Mouse (Mus musculus) Patski (cell line): ENCODE measurements at regions not wholly inside any gene's neighbourhood (a gene's known extent, or its start where the extent isn't known, plus 50 kb on each side); places are given as distances from the start of the nearest gene placed in this dataset.

Experiments used
- ATAC-seq: fragments of 100-300 bp; one replicate; pipeline ENCODE4 v1.8.0; 2021
- CTCF ChIA-PET: fragments of 350-600 bp; sonication (Branson Sonifier 250); formaldehyde crosslinking; loops from one replicate; lab custom pipeline; 2022; ENCODE audit warnings: inconsistent platforms; lab: Charles Lee
- POLR2A ChIA-PET: fragments of 350-600 bp; sonication (Branson Sonifier 250); formaldehyde crosslinking; loops from one replicate; lab custom pipeline; 2022; ENCODE audit warnings: antibody characterized with exemption, inconsistent platforms; lab: Charles Lee
- DNase-seq: peaks from one replicate; pipeline ENCODE4 v3.0.0-alpha.2; 2011; ENCODE audit warnings: low read depth, low spot score
- H3K27me3 ChIP-seq: fragments of 371-371 bp; one replicate; pipeline ENCODE4 v1.5.1; 2021
- CTCF ChIP-seq: fragments of 100-300 bp; IDR thresholded peaks from one replicate; pipeline ENCODE4 v1.5.1; 2021
- in situ Hi-C: fragments of 300-500 bp; cut with MboI; formaldehyde crosslinking; loops from 3 replicates; pipeline ENCODE4 v1.11.1; 2018; ENCODE audit warnings: low pct_unique_long_range_greater_than_20kb, mixed read lengths

DNA sequence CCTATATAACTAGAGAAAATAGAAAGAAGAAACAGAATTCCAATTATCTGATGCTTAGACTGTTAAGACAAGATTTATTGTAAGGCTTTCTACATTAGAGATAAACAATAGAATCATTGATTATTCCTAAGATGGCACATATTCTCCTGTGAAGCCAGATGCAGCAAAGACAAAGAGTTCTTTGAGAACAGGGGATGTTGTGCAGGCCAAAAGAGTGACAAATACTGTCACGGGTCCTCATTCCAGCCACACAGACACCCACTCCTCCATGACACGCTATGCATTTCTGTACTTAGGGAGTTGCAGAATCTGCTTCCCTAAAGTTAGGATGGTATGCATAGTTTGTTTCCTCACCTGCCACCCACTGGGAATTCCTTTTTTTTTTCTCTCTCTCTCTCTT, 245.2 kb downstream of the Sv2b start:
- ATAC-seq (no peak), DNase-seq (no peak)
- CTCF ChIA-PET, result no interaction called here
- POLR2A ChIA-PET, result no interaction called here
- in situ Hi-C loops, result no loop called here
- H3K27me3 ChIP-seq, result peaks cover 4% of the 10 kb centered on the region
- TF ChIP-seq CTCF, result no peak

DNA sequence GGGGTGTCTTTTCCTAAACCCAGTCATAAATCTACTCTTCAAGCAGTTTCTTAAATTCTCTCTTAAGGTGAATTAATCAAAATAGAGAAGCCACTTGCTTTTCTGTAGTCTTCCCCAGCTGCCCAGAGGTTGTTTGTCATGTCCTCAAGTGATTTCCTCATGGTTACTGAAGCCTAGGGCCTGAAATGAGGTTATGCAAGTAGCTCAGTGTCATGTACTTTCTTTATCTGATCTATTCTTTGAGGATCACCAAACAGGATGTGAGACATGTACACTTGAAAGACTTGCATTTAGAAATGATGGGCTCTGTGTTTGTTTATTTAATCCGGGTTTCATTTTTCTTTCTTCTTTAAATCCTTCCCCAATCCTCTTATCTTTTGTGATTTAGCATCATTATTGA, 258.8 kb downstream of the Sv2b start:
- ChIA-PET CTCF (no interaction called here), POLR2A (no interaction called here)
- no peak for TF ChIP-seq CTCF
- no peaks in the 10 kb centered on the region for H3K27me3 ChIP-seq
- ATAC-seq, result no peak
- no peak for DNase-seq
- in situ Hi-C loops, result no loop called here

DNA sequence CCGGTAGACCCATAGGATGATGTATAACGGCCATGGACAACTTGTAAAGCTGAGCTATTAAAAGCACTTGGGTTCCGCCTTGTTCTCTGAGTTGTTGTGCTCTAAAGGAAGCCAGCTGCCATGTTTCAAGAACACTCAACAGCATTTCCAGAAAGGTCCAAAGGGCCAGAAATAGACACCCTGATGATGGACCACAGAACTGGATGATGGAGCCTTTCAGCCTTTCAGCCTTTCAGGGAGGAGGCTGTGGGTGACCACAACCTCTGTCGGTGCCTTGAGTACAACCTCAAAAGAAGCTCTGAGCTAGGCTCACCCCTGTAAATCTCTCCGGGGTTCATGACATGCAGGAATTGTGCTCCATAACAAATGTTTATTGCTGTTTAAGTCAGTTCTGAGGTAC, 259.3 kb downstream of the Sv2b start:
- in situ Hi-C loops, result no loop called here
- POLR2A ChIA-PET, result no interaction called here
- no peak for TF ChIP-seq CTCF
- CTCF ChIA-PET, result no interaction called here
- DNase-seq (no peak), ATAC-seq (no peak)
- H3K27me3 ChIP-seq, result no peaks in the 10 kb centered on the region

DNA sequence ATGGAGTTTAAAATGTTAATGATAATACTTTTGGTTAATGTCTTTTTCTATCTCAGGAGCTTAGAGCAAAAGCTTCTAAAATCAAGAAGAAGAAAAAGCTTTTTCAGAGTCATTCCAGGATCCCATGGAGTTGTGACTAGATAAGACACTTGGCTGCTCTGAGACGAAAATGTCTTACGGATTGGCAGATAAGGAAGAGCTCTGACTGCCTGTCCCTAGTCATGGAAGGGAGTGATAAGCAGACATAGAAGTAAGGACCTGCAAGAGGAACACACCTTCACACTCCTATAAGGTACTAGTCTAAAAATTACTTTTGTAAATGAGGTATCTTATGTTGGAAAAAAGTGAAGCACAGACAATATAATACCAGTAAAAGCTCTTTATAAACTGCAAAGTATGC, 260.2 kb downstream of the Sv2b start:
- ChIA-PET POLR2A (no interaction called here), CTCF (no interaction called here)
- no peak for ATAC-seq
- in situ Hi-C loops, result no loop called here
- DNase-seq, result no peak
- no peak for TF ChIP-seq CTCF
- H3K27me3 ChIP-seq, result no peaks in the 10 kb centered on the region

DNA sequence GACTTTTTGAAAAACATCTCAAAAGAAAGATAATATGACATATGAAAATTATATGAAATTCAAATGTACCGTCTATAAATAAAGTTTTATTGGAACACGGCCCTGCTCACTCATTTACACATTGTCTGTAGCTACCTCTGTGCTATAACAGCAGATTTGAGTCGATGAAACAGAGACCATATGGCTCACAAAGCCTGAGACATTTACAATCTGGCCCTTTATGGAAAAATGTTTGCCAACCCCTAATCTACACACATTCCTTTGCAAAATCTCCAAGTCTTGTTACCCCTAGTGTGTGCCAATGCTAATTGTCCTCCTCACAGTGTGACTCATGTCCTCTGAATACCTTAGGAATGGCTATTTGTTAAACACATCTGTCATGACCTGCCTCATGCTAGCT, 261.2 kb downstream of the Sv2b start:
- TF ChIP-seq CTCF, result no peak
- H3K27me3 ChIP-seq, result no peaks in the 10 kb centered on the region
- no peak for DNase-seq
- no peak for ATAC-seq
- ChIA-PET CTCF (no interaction called here), POLR2A (no interaction called here)
- in situ Hi-C loops, result no loop called here

DNA sequence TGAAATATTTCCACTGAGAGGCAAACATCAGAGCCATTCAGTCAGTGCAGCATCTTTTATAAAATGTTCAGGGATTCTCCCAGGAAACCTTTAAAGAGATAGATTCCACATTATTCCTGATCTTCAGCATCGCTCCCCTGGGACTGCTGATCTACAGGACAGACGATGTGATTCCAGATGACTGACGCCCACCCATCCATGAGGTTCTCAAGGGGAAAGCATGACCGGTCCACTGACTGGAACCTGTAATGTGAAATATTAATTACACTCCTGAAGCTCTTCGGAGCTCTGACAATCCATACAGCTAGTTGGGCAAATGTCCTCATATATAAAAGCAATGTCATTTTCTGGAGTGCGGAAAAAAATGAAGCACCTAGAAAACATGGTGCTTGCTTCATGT, 268.2 kb downstream of the Sv2b start:
- ATAC-seq, result no peak

DNA sequence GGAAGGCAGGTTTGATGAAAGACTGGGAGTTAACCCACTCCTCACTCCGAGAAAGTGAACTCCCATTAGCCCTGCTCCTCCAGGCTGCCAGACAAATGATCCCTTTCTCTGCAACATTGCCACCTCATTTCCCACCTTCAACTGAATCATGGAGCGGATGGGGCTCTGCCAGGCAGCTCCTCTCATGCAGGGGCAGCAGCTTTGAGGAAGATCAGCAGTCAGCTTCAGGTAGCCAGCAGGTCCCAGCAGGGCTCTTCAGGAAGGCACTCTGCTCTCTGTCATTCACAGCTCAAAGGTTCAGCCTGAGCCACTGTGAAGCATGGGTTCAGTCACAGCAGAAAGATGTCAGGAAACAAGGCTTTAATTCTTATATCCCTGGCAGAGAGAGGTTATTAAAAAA, 282.9 kb downstream of the Sv2b start:
- CTCF ChIA-PET, result interaction anchor here (0.8 kb wide), 1 partner anchor 236 kb away, joined by 3 read pairs; no protein-coding TSS in a partner anchor
- no peak for TF ChIP-seq CTCF

More for the DNA sequence above, 268.2 kb downstream of the Sv2b start:
- no peak for TF ChIP-seq CTCF
- ChIA-PET POLR2A (no interaction called here), CTCF (interaction anchor here (0.9 kb wide), 1 partner anchor 193 kb away, joined by 3 read pairs; no protein-coding TSS in a partner anchor)
- no peaks in the 10 kb centered on the region for H3K27me3 ChIP-seq
- in situ Hi-C loops, result no loop called here
- DNase-seq, result no peak

DNA sequence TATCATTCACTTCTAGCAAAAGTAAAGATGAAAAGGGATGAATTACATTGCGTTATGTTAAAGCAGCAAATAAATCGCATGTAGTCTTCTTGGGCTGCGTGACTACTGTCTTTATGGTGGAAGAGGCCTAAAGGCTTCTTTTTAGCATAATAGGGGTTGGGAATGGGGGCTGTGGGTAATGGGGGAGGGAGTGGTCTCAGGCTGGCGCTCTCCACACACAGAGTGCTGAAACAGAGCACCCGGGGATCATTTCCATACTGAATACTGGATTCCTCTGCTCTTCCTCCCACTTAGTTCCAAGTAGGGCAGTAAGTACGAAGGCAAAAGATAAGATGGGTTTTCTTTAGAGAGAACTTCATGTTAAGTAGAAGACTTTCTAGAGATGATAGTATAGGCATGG, 287.1 kb downstream of the Sv2b start:
- ATAC-seq, result no peak
- TF ChIP-seq CTCF, result no peak
- H3K27me3 ChIP-seq, result peaks cover 3% of the 10 kb centered on the region
- no peak for DNase-seq
- in situ Hi-C loops, result no loop called here
- POLR2A ChIA-PET, result interaction anchor here (0.6 kb wide), 1 partner anchor 698 kb away, joined by 3 read pairs; no protein-coding TSS in a partner anchor
- CTCF ChIA-PET, result no interaction called here

More for the DNA sequence above, 282.9 kb downstream of the Sv2b start:
- ATAC-seq, result no peak
- peaks cover 9% of the 10 kb centered on the region for H3K27me3 ChIP-seq
- no peak for DNase-seq
- in situ Hi-C loops, result no loop called here
- POLR2A ChIA-PET, result no interaction called here

DNA sequence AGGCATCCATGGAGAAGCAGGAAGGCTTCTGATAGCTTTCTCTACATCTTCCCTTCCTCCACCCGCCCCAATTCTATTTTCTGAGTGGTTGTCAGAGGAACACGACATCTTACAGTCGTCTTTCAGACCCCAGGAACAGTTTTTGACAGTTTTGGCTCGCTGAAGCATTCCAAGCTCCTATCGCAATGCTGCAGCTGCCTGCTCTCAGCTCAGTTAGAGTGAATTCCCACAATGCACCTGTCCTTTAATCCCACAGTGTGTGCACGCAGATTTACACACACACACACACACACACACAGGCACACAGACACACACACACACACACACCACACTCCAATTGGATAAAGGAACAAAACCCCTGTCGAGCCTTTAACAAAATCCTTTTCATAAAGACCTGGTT, 290.4 kb downstream of the Sv2b start:
- TF ChIP-seq CTCF, result no peak
- in situ Hi-C loops, result no loop called here
- ATAC-seq (no peak), DNase-seq (no peak)
- no peaks in the 10 kb centered on the region for H3K27me3 ChIP-seq
- CTCF ChIA-PET, result no interaction called here
- POLR2A ChIA-PET, result no interaction called here

DNA sequence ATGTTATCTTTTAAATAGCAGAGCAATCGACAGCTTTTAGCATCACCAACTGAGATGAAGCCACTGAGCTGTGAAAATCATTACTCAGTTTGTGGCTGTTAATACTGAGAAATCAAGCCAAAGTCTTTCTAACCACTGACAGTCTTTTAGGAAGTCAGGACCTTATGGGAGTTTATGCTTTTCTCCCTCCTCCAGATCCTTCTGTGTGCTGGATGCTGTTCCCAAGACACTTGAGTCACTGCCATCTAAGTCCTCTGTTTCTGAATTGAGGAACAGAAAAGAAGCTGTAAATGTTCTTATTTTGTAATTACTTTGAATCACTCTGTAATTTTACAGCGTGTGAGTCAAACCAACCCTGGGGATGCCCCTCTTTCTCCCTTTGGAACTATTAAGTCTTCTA, 300.6 kb downstream of the Sv2b start:
- no peak for TF ChIP-seq CTCF
- peak; percentile 15 for DNase-seq
- in situ Hi-C loops, result no loop called here
- no peaks in the 10 kb centered on the region for H3K27me3 ChIP-seq
- ChIA-PET CTCF (no interaction called here), POLR2A (no interaction called here)
- ATAC-seq, result no peak

DNA sequence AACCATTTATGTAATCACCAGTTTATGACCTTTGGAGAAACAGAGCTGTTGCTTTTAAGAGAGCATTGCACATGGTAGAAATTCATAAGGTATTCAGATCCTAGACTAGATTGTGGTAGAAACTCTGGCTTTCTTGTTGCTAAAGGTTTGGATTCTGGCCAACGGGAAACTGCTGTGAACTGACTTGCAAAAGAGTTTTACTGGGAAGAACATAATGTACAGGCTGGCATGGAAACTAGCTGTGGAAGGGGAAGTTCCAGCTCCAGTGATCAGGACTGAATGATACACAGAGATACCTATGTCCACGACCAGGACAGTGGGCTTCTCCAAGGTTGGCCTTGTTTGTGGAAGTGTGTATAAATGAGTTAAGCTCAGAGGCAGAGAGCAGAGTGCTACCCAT, 318.9 kb downstream of the Sv2b start:
- peaks cover 3% of the 10 kb centered on the region for H3K27me3 ChIP-seq
- TF ChIP-seq CTCF, result no peak
- in situ Hi-C loops, result no loop called here
- DNase-seq (no peak), ATAC-seq (no peak)
- ChIA-PET CTCF (no interaction called here), POLR2A (no interaction called here)

DNA sequence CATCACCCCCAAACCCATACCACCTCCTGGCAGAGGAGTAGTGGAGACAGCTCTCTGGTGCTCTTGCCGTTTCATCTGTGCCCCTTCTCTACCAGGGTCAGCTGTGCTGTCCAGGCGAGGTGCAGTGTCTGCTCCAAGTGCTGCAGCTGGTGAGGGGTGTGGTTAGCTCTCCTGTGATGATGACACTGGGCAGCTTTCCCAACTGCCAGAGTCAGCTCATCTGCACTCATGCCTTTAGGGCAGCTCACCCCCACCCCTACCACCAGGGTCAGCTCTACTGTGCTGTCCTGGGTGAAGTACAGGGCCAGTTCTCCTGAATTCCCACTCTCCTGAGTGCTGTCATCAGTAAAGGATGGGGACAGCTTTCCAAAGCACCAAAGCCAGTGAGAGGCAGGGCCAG, 329.6 kb downstream of the Sv2b start:
- no peak for ATAC-seq
- DNase-seq, result no peak
- POLR2A ChIA-PET, result no interaction called here
- TF ChIP-seq CTCF, result no peak
- peaks cover 13% of the 10 kb centered on the region for H3K27me3 ChIP-seq
- in situ Hi-C loops, result no loop called here
- CTCF ChIA-PET, result no interaction called here
